Mouse (Mus musculus) ES-Bruce4 (cell line): ENCODE measurements around the gene Hist2h3b.

Source experiments
- CTCF ChIP-seq: IDR thresholded peaks from one replicate; pipeline ENCODE4 v1.8.1; 2011; ENCODE audit warnings: low read depth, low read length
- POLR2A ChIP-seq: IDR thresholded peaks from one replicate; pipeline ENCODE4 v1.8.1; 2011; ENCODE audit warnings: low read length; ENCODE audit not compliant: insufficient read depth

GRCm38 (mm10) chr3:96292641-96293040 is 24.2 kb downstream of the Hist2h3b start:
- no peak for TF ChIP-seq POLR2A
- no peak for TF ChIP-seq CTCF
